Mouse (Mus musculus): ENCODE results near the gene Igsf23.

DNA sequence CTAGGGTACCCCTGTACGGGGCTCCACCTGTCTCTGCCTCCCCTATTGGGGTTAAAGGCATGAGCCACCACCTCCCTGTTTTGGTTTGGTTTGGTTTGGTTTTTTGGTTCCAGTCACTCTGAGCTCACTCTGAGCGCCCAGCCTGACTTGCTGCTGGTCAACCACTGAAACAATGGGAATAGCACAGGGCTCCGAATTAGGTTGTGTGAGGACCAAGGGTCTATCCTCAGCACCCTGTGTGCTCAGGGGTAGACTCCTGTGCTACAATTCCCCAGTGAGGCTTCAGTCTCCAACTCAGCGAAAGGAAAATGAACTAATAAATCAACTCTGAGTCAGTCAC is 30.4 kb downstream of the Igsf23 start:
- TF ChIP-seq POLR2A (IDR thresholded peaks at IDR 0.05; ENCODE audit: borderline replicate concordance, low read depth, low read length) (no peak), CTCF (IDR thresholded peaks at IDR 0.05; ENCODE audit: low read depth, low read length) (no peak)

Data from bone marrow macrophage, adult 2 months (primary cell).